Mouse (Mus musculus) induced T-regulatory cell, adult 2 months (primary cell): ENCODE measurements around the gene Phf12.
A peak's percentile ranks its signal among the peaks of the same experiment; 100 is the strongest.

Source experiments
- DNase-seq: peaks from one replicate; pipeline ENCODE4 v3.0.0-alpha.2; 2012; ENCODE audit warnings: low read depth

Phf12 gene

DNA sequence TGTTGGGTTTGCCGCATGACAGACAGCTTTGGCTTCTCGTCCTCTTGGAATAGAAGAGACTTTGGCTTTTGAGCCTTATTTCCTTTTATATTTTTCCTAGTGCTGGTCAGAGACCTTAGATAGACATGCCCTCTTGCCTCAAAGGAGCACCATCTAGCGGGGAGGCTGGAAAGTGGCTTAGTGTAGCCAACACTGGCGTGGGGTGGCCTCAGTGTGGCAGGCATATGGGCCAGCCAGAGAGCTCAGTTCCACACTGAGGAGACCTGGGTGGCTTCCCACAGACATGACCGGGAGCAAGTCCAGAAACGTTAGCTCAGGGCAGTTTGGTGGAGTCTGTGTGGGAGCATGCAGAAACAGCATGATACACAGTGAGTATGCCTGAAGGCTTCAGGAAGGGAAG, 11.8 kb upstream of the Phf12 start:
- DNase-seq = no peak

- no peak for DNase-seq
Measured at GRCm38 (mm10) chr11:77973520-77973919, 9.0 kb upstream of the Phf12 start.

- no peak for DNase-seq
Measured at GRCm38 (mm10) chr11:77974325-77974724, 8.2 kb upstream of the Phf12 start.

GRCm38 (mm10) chr11:77975873-77976272, 6.7 kb upstream of the Phf12 start:
- no peak for DNase-seq

- no peak for DNase-seq
Measured at GRCm38 (mm10) chr11:77978161-77978560, 4.4 kb upstream of the Phf12 start.

GRCm38 (mm10) chr11:77979221-77979809, 3.2 kb upstream of the Phf12 start:
- no peak for DNase-seq

- peak; percentile 74 for DNase-seq
Measured at GRCm38 (mm10) chr11:77980281-77981204, 2.0 kb upstream of the Phf12 start.

DNA sequence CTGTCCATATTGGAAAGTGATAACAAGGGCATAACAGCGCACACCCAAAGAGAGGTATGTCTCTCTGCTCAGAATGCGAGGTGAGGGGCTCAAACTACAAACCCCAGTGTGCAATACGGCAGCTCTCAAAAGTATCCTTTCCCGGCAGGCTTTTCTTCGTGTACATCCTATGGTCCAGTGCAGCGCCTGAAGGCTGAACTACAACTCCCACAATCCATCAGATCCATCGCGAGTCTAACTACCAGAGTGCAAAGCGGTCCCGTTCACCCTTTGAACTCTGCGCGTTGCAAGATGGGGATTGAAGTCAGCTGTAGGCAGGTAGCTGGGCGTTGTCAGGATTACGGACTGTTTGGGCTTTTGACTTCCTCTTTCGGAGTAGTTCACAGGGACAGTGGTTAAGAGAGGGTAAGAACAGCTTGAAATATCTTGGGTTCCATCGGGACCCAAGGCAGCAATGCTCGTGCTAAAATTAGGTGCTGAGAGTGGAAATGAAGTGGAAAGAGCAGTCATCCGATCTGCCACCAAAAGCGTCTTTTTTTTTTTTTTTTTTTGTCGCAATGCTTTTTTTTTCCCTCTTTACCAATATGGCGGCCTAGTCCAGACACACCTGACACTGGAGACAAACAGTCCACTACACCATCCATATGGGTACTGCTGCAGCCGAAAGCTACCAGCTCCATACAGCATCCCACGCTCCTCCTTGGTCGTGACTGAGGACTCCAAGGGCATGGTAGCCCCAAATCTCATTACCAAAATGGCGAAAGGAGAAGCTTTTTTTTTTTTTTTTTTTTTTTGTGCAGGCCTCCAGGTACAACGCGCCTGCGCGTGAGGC, 729 bp upstream of the Phf12 start:
- peak; percentile 99 for DNase-seq

DNA sequence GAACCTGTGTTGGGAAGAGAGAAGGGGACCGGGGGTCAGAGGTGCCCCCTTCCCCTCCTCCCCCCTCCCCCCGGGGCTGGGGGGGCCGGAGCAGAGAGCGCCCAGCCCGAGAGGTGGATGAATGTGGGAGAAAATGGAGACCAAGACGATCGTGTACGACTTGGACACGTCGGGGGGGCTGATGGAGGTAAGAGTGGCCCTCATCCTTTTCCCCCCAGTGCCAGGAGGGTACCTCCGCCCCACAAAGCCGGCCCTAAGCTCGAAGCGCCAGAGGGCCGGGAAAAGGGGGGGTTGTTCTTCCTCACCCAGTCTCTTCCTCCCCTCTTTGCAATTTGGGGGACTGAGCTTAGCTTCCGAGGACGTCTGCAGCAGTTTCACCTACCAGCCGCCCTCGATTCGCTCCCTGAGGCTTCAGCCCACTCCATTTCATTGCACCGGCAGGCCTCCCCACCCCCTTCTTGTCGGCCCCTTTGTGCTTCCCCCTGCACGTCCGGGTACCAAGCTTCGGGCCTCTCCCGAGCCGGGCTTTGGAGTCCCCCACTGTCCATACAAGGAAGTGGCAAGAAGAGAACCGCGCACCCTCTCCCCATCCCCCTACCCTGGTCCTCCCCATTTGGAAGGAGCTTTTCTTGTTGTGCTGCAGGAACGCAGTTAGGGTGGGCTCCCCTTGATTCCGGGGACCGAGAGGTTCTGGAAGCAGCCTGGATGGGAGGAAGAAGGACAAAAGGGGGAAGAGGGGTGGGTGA, 810 bp downstream of the Phf12 start:
- peak; percentile 78 for DNase-seq

DNA sequence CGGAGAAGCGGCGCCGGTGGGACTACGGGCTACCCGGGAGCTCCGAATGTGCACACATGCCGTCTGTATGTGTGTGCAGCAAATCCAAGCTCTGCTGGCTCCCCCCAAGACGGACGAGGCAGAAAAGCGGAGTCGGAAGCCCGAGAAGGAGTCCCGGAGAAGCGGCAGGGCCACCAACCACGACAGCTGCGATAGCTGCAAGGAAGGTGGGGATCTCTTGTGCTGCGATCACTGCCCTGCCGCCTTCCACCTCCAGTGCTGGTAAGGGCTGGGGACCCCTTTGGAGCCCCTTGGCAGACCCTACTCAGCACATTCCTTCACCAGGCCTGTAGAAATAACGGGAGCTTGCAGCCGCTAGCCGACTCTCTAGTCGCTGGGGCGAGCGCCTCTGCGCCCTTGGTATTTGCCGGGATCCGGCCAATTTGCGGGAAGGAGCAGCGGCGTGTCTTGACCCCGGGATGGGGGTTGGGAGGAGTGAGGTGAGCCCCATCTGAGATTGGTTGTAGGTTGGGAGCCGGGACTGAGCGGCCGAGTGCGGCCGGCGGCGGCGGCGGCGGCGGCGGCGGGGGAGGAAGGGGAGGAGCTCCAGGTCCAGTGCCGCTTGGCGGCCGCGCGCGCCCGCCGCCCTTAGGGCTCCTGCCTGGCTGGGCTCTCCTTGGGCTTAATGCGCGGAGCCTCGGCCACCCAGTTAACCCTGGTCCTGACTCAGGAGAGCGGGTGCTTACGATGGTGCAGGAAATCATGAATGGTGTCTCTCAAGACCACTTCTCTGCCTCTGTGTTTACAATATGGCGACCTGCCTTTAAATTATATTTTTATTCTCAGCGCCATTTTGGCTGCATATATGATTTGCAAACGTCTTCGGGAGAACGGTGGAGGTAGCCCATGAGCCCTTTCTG, 1.6 kb downstream of the Phf12 start:
- peak; percentile 82 for DNase-seq

DNA sequence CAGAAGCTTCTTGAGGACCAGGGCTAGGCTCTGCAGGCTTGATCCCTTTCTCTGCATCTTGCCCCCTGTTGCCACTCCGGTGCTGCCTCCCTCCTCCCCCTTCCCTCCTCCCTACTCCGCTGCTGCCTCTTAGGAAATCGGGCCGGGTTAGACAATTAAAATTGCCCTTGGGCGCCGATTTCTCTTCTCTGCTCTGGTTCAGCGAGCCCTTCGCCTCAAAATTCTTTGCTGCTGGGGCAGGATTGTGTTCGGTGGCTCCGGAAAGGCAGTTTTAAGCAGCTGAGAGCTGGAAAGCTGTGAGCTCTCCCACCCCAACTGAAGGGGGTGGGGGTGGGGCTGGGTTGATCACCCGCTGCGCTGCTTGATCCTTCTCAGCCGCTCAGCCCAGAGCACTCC, 2.3 kb downstream of the Phf12 start:
- no peak for DNase-seq

- DNase-seq = no peak
Measured at GRCm38 (mm10) chr11:77985541-77986065, 3.0 kb downstream of the Phf12 start.

DNA sequence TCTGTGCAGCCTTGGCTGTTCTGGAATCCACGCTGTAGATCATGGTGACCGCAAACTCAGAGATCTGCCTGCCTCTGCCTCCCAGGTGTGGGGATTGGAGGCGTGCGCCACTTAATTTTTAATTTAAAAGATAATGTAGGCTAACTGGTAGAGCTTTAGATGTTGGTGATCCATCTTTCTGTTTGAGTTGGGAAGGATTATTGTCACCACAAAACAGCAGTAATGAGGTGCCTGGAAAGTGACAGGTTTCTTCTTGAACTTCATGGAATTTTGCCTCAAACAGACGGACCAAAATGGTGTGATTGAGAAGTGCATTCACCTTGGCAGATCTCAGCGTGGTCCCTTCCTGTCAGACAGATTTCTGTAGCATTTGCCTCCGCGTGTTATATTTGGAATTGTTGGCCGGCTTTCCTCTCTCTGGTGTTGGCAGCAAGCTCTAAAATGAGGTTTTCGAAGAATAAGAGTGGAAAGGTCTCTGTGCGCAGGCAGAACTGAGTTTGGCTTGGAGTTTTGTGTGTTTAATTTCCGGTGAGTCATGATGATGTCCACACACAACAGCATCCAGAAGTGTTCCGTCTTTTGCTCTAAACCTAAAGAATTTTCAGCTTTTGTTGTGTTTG, 6.6 kb downstream of the Phf12 start:
- no peak for DNase-seq

- DNase-seq = no peak
Measured at GRCm38 (mm10) chr11:77995556-77995955, 13.0 kb downstream of the Phf12 start.

DNA sequence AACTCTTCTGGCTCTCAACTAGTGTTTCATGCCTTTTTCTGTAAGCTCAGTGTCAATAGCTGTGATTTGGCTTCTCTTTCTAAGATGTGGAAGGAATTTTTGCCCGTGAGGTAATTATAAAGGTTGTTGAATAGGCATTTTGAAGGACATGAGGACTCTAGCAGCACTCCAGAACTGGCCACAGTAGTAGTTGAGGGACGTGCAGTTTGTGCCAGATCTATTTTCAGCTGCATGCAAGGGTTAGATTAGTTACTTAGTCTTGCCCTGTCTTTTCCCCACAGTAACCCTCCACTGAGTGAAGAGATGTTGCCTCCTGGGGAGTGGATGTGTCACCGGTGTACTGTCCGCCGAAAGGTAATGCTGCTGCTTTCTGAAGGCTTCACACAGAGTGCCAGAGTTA, 23.9 kb downstream of the Phf12 start:
- no peak for DNase-seq

- peak; percentile 86 for DNase-seq
Measured at GRCm38 (mm10) chr11:78019676-78020075, 37.1 kb downstream of the Phf12 start.

DNA sequence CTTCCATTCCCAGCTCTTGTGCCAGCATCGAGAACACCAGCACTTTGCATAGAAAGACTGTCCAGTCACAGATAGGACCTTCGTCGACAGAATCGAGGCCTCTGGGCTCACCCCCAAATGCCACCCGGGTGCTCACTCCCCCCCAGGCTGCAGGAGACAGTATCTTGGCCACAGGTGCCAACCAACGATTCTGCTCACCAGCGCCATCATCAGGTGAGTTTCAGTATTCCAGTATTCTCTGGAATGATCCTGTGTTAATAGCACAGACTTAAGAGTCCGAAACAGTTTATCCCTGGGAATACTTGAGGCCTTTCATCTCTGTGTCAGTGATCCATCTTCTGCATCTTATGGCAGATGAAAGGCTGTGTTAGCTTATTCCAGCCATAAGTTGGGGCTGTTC, 41.1 kb downstream of the Phf12 start:
- peak; percentile 74 for DNase-seq

- DNase-seq = no peak
Measured at GRCm38 (mm10) chr11:78029240-78029639, 46.7 kb downstream of the Phf12 start.

- no peak for DNase-seq
Measured at GRCm38 (mm10) chr11:78030600-78030999, 48.0 kb downstream of the Phf12 start.

DNA sequence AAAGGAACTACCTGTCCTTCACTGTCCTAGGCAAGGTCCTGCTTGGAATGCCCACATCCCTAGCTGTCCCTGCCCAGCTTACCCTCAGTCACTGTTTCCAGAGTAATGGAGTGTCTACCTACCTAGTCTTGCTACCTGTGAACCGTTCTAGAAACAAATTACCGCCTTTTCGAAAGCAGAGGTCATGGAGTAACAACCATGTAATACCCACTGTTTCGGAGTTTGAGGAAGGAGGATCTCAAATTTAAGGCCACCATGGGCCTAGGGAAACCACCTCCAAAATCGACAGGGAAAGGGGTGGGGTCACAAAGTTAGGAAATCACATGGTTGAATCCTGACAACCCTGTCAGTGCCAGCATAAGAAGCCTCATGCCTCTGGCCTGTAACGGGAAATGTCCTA, 48.8 kb downstream of the Phf12 start:
- DNase-seq = no peak
